Mouse (Mus musculus) v-Abl transformed pro-B cells (cell line): ENCODE measurements around the gene Thap11.

Experiments used
- in situ Hi-C, 2 experiments: fragments of 400-800 bp; cut with MboI; formaldehyde crosslinking; loops; one replicate each; pipeline ENCODE4 v1.15.1; 2025; ENCODE audit not compliant: unreplicated experiment in 2 of 2

Gene Thap11

GRCm38 (mm10) chr8:105854715-105855216 is at the start of gene Thap11:
Gene Thap11 (plus strand): TSS chr8:105855132.
- in situ Hi-C loops: no loop called here

GRCm38 (mm10) chr8:105805346-105805745 is 49.6 kb upstream of the Thap11 start:
- in situ Hi-C loops: no loop called here

- in situ Hi-C loops: no loop called here
These were observed 49.0 kb upstream of the Thap11 start for GRCm38 (mm10) chr8:105805964-105806363.

GRCm38 (mm10) chr8:105807766-105808165 is 47.2 kb upstream of the Thap11 start:
- in situ Hi-C loops: no loop called here

- in situ Hi-C loops: no loop called here
These were observed 46.5 kb upstream of the Thap11 start for GRCm38 (mm10) chr8:105808480-105808879.

GRCm38 (mm10) chr8:105810245-105810786 is 44.6 kb upstream of the Thap11 start:
- in situ Hi-C loops: no loop called here

- in situ Hi-C loops: no loop called here
These were observed 43.9 kb upstream of the Thap11 start for GRCm38 (mm10) chr8:105811061-105811460.

- in situ Hi-C loops: no loop called here
These were observed 43.4 kb upstream of the Thap11 start for GRCm38 (mm10) chr8:105811543-105811942.

- in situ Hi-C loops: no loop called here
These were observed 42.4 kb upstream of the Thap11 start for GRCm38 (mm10) chr8:105812511-105812910.

- in situ Hi-C loops: no loop called here
These were observed 41.7 kb upstream of the Thap11 start for GRCm38 (mm10) chr8:105813241-105813640.

- in situ Hi-C loops: no loop called here
These were observed 35.3 kb upstream of the Thap11 start for GRCm38 (mm10) chr8:105819659-105820058.

- in situ Hi-C loops: no loop called here
These were observed 34.0 kb upstream of the Thap11 start for GRCm38 (mm10) chr8:105820925-105821324.

GRCm38 (mm10) chr8:105825506-105825905 is 29.4 kb upstream of the Thap11 start:
- in situ Hi-C loops: no loop called here

GRCm38 (mm10) chr8:105826379-105826778 is 28.6 kb upstream of the Thap11 start:
- in situ Hi-C loops: no loop called here

GRCm38 (mm10) chr8:105826861-105827848 is 27.8 kb upstream of the Thap11 start, which contains the start of the genes Ranbp10 and Tsnaxip1:
Gene Ranbp10 (minus strand): TSS chr8:105827350.
Gene Tsnaxip1 (plus strand): TSS chr8:105827731.
- in situ Hi-C loops: no loop called here

GRCm38 (mm10) chr8:105833740-105834139 is 21.2 kb upstream of the Thap11 start:
- in situ Hi-C loops: loop anchor here in 1 of 2 experiments (5.0 kb wide), 1 partner anchor 94 kb away; no protein-coding TSS in a partner anchor

GRCm38 (mm10) chr8:105835318-105835717 is 19.6 kb upstream of the Thap11 start:
- in situ Hi-C loops: no loop called here

- in situ Hi-C loops: no loop called here
These were observed 17.9 kb upstream of the Thap11 start for GRCm38 (mm10) chr8:105836991-105837390.

- in situ Hi-C loops: no loop called here
These were observed 15.7 kb upstream of the Thap11 start for GRCm38 (mm10) chr8:105839209-105839608.

GRCm38 (mm10) chr8:105846678-105847077 is 8.3 kb upstream of the Thap11 start:
- in situ Hi-C loops: no loop called here

- in situ Hi-C loops: no loop called here
These were observed 4.9 kb upstream of the Thap11 start for GRCm38 (mm10) chr8:105850014-105850413.
